Mouse (Mus musculus) gastrocnemius, adult 18-20 months (tissue): ENCODE measurements at regions not wholly inside any gene's neighbourhood (a gene's known extent, or its start where the extent isn't known, plus 50 kb on each side); places are given as distances from the start of the nearest gene placed in this dataset.
A peak's percentile ranks its signal among the peaks of the same experiment; 100 is the strongest.

Experiments used
- DNase-seq: peaks from one replicate; pipeline ENCODE4 v3.0.0; 2021; ENCODE audit warnings: low spot score

GRCm38 (mm10) chr13:80946034-80946433, 62.9 kb downstream of the Arrdc3 start:
- DNase-seq = no peak

GRCm38 (mm10) chr13:80947705-80948104, 64.5 kb downstream of the Arrdc3 start:
- no peak for DNase-seq

DNA sequence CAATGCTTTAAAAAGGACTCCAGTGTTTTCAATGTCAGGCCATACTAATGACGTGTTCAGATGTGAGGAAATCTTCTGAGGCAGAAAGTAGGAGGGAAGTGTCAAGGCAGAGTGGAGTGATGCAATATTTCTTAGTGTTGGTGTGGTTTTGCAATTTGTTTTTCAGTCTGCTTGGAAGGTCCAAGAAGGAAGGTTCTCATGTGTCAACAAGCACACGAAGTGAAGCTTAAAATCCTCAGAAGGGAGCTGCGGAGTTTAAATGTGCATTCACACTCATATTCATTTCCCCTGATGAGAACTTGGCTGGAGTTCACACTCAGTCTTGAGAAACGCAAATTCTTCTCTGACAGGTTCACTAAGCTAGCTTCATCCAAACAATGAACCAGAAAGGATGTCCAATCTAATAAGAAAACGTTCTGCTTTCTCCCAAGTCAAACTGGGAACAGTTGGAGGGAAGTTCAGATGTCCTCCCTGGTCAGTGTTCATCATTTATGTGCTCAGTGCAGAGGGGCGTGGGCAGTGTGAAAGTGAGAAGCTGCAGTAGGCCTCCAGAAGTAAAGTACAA, 66.0 kb downstream of the Arrdc3 start:
- DNase-seq = peak; percentile 58

- no peak for DNase-seq
Measured at GRCm38 (mm10) chr13:80950239-80950638, 67.1 kb downstream of the Arrdc3 start.

- no peak for DNase-seq
Measured at GRCm38 (mm10) chr13:80950803-80951202, 67.6 kb downstream of the Arrdc3 start.

DNA sequence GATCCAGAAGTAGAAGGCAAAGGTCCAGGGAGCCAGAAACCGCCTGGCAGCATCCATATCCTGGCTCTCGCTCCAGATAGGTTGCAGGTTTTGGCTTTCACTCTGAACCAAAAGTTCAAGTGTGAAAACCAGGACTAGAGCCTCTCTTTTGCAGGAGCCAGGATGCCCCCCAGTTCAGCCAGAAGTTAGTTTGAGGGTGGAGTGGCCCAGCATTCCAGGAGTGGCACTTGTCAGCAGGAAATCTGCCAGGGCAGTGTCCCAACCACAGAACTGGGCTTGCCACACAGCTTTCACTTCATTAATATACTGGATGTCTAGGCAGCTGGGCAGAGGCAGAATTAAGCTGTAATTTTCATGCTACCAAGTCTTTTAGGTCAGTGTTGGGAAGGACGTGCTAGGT, 68.1 kb downstream of the Arrdc3 start:
- DNase-seq = peak; percentile 75

- no peak for DNase-seq
Measured at GRCm38 (mm10) chr13:80952851-80953250, 69.7 kb downstream of the Arrdc3 start.

GRCm38 (mm10) chr13:80954059-80954645, 71.0 kb downstream of the Arrdc3 start:
- no peak for DNase-seq

GRCm38 (mm10) chr13:80956966-80957365, 73.8 kb downstream of the Arrdc3 start:
- DNase-seq = no peak

DNA sequence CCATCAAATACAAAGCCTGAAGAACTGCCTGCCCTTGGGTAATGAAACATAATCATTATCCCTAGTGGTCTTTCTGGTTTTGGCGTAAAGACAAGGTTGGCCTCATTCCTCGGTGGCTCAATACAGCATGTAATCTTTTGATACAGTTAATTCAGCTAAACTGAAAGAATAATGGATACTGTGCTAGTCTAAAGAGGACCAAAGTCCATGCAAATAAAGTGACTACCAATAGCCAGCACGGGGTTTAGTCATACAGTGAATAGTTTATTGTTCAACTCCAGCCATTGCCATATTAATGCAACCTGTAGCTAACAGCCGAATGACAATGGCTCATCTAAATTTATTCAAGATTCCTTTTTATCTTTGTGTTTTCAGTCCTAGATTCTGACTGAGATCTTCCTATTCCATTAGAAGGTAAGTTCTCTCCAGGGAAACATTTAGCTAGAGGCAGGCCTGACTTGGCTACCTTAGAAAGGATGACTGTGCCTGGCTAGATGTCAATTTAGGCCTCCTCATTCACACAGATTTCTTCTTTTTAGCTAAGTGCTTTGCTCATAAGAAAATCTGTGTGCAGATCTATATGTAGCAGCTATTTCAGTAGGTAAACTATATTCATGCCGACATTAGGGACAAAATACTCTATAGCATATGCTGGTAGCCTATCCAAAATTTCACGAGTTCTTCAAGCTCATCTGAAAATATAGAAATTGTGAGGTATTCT, 74.4 kb downstream of the Arrdc3 start:
- DNase-seq = no peak

DNA sequence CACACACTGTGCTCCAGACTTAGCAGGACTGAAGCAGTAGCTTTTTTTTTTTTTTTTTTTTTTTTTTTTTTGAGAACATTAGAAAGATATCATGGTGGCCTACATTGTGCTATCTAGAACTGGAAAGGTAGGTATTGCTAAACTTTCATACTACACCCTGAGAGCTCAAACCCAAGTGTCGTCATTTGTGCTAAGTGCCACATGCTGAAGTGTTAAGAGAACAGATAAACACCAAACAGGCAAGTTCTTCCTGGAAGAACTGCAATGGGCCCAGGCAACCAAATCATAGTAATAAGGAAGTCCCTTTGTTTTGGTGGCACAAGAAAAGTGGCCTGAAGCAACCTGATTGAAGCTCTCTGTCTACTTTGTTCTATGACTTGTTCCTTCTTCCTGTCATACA, 76.6 kb downstream of the Arrdc3 start:
- no peak for DNase-seq

GRCm38 (mm10) chr13:80961985-80962617, 78.9 kb downstream of the Arrdc3 start:
- DNase-seq = no peak

GRCm38 (mm10) chr13:80962789-80963590, 79.8 kb downstream of the Arrdc3 start:
- peak; percentile 76 for DNase-seq

DNA sequence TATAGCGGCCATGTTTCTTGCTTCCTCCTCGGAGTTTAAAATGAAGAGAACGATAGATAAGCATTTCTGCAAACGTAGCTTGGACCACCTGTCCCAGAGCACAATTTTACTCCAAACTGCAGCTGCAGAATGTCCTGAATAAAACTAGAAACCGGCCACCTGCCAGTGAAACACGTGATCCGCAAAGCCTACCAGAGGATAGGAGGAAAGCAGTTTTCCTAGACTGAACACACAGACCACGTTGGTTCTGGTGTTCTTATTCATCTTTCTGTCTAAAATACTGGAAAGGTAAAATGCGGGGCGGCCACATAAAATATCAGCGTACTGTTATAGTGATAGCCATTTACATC, 80.4 kb downstream of the Arrdc3 start:
- no peak for DNase-seq

DNA sequence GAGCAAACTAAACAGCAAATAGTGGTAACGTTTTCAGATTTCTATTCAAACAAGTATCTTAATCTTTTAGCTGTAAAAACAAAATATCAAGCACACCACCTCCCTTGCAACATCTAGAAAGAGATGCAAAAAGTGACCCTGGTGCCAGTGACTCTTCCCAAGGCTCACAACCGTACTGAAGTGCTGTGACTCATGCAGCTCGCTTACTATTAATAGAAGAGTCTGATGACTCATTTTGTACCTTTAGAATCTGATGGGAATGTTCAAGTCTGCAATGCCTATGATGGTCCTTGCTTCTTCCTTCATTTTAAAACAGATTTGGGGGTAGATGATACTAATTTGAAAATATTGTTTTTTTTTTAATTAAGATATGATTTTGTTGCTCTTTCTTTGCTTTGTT, 88.5 kb downstream of the Arrdc3 start:
- no peak for DNase-seq

- DNase-seq = no peak
Measured at GRCm38 (mm10) chr13:80974424-80974823, 91.2 kb downstream of the Arrdc3 start.

DNA sequence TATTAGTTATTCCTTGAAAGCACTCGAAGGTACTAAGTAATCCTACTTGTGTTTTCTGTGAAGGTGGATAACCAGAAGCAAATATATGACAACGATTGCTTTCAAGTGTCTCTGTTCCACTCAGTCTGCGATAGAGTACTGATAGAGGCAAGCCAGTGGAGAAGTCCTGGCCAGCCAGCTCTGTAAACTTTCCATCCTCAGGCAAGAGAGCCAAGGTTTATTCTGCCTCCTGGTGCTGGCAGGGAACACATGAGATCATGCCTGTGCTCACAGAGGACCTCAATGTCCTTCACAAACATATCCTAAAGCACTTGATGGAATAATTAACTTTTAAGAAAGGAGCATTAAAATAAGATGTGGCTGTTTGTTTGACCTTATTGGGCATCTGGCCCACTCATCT, 94.1 kb downstream of the Arrdc3 start:
- DNase-seq = peak; percentile 59

DNA sequence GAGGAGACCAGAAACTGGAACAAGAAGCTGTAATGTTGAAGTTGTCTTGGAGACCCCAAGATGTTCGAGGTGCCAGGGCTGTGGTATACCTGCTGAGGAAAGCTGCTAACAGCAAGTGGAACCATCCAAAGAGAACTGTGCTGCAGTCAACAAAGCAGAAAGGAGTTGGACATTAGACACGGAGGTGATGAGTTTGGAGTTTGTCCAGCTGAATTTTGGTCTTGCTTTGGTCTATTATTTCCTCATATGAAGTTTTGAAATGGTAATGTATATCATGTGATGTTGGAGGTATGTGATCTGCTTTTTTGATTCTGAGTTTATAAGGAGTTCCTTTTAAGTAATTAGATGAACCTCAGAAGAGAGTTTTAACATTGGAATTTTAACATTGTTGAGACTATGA, 98.0 kb downstream of the Arrdc3 start:
- DNase-seq = no peak

- no peak for DNase-seq
Measured at GRCm38 (mm10) chr13:80986657-80987056, 103.5 kb downstream of the Arrdc3 start.

GRCm38 (mm10) chr13:80989756-80990155, 106.6 kb downstream of the Arrdc3 start:
- peak; percentile 20 for DNase-seq

- DNase-seq = no peak
Measured at GRCm38 (mm10) chr13:80992342-80992741, 109.2 kb downstream of the Arrdc3 start.
